In genomic region chr1:93401191-93402052, GRCm38 (mm10) we compare ENCODE assay signal across 7 mouse cellular contexts. TPM values are rescaled to one million over a fixed set of nuclear protein-coding genes. Genes with fewer than 3 reads are reported as not detected.
DNase-seq lines count a peak whose midpoint lies in the region; ATAC-seq lines count a peak whose summit lies in the region.

No protein-coding gene starts in this region.

- peak overlapping the region; percentile 23; the same call in 1 of the 2 replicates for H3K9ac ChIP-seq in intestine, embryonic 14.5 days (ENCODE audit: low read length)

- intact Hi-C loops in left cerebral cortex, postnatal 14 days (cut with DNase I): no loop called here

- peak overlapping the region; percentile 53 for H3K4me3 ChIP-seq in embryonic facial prominence, embryonic 10.5 days
- H3K4me3 ChIP-seq in intestine, embryonic 14.5 days (ENCODE audit: low read depth, low read length): peak overlapping the region; percentile 24

- H3K4me2 ChIP-seq in intestine, embryonic 14.5 days (ENCODE audit: low read length): peak overlapping the region; percentile 52

- peaks cover 27% of the 10 kb centered on the region for H3K27me3 ChIP-seq in embryonic facial prominence, embryonic 10.5 days (replicated peaks; ENCODE audit: low read depth, poor library complexity, severe bottlenecking)
- no peaks in the 10 kb centered on the region for H3K27me3 ChIP-seq in intestine, embryonic 14.5 days (replicated peaks; ENCODE audit: control insufficient read depth, insufficient read depth, low read length)
- no peaks in the 10 kb centered on the region for H3K27me3 ChIP-seq in splenic B cell, adult 2 months (ENCODE audit: control insufficient read depth, insufficient read depth, low read length, poor library complexity, severe bottlenecking)

- H3K36me3 ChIP-seq in embryonic facial prominence, embryonic 10.5 days (replicated peaks): peaks cover 17% of the 10 kb centered on the region
- peaks cover 14% of the 10 kb centered on the region for H3K36me3 ChIP-seq in intestine, embryonic 14.5 days (ENCODE audit: control insufficient read depth, insufficient read depth, low read length)
- peaks cover under 1% of the 10 kb centered on the region; the same call in 1 of the 2 replicates for H3K36me3 ChIP-seq in splenic B cell, adult 2 months (ENCODE audit: control insufficient read depth, insufficient read depth, low read length, poor library complexity, severe bottlenecking)

- H3K4me1 ChIP-seq in embryonic facial prominence, embryonic 10.5 days: peaks cover 11% of the 10 kb centered on the region
- H3K4me1 ChIP-seq in intestine, embryonic 14.5 days (replicated peaks; ENCODE audit: control insufficient read depth, insufficient read depth, low read length): 0 out of 2 replicates have a peak, but pooled peaks cover 4% of the 10 kb centered on the region

- 21% methylated on average over 38 of the region's 38 CpGs for WGBS in embryonic facial prominence, embryonic 10.5 days
- WGBS in intestine, embryonic 14.5 days: 17% methylated on average over 37 of the region's 38 CpGs

- peak; percentile 2 for DNase-seq in thymus, postnatal 25 days
- DNase-seq in thymus, postnatal 0 days (ENCODE audit: low spot score): no peak
- DNase-seq in embryonic facial prominence, embryonic 10.5 days (ENCODE audit: low spot score): peak; percentile 42
- peak; percentile 54 for DNase-seq in intestine, embryonic 14.5 days (ENCODE audit: low spot score)
- peak; percentile 32 to 46 for DNase-seq in lung, postnatal 4 days
- peak; percentile 79 for DNase-seq in splenic B cell, adult 2 months (ENCODE audit: low read depth, low spot score)
- no peak for DNase-seq in left cerebral cortex, postnatal 14 days (ENCODE audit: low spot score in 2 of 2)

- ATAC-seq in intestine, embryonic 14.5 days (replicated peaks; ENCODE audit: low FRiP score, low TSS enrichment, low read depth): peak; percentile 41; the same call in 1 of the 2 replicates

- H3K9me3 ChIP-seq in embryonic facial prominence, embryonic 10.5 days: no peaks in the 10 kb centered on the region
- H3K9me3 ChIP-seq in intestine, embryonic 14.5 days (ENCODE audit: control insufficient read depth, low read length): no peaks in the 10 kb centered on the region

- H3K27ac ChIP-seq in embryonic facial prominence, embryonic 10.5 days (replicated peaks): 0 out of 2 replicates have a peak overlapping the region, but pooled peaks have one; percentile 26
- H3K27ac ChIP-seq in intestine, embryonic 14.5 days (ENCODE audit: low read depth): no peak overlapping the region

RNA-seq across cellular contexts. Expression of gene Ano7, which starts 27.7 kb away (rescaled TPM):
- 0.13 and 0.23 TPM in 2 replicates for polyA plus RNA-seq in thymus, postnatal 0 days (2015; fragmentation: Nextera tagmentation; extraction: Ambion mirVana)
- 0.14 and 0.84 TPM in 2 replicates for polyA plus RNA-seq in embryonic facial prominence, embryonic 10.5 days (2016; fragmentation: Nextera tagmentation; extraction: Ambion mirVana)
- 0.87 and 0.92 TPM in 2 replicates for polyA plus RNA-seq in intestine, embryonic 14.5 days (2014; fragmentation: Nextera tagmentation; extraction: Ambion mirVana)
- total RNA-seq in left cerebral cortex, postnatal 14 days (2021): under 1 TPM; 0.11 to 0.63 TPM

RNA-seq across cellular contexts. Expression of gene Pask, which starts 58.1 kb away (rescaled TPM):
- polyA plus RNA-seq in thymus, postnatal 0 days (2015; fragmentation: Nextera tagmentation; extraction: Ambion mirVana): 7.3 and 8.6 TPM in 2 replicates
- 30.9 and 31.1 TPM in 2 replicates for polyA plus RNA-seq in embryonic facial prominence, embryonic 10.5 days (2016; fragmentation: Nextera tagmentation; extraction: Ambion mirVana)
- 13.2 and 15.4 TPM in 2 replicates for polyA plus RNA-seq in intestine, embryonic 14.5 days (2014; fragmentation: Nextera tagmentation; extraction: Ambion mirVana)
- 1 to 10 TPM; 5.9 to 7.5 TPM for total RNA-seq in left cerebral cortex, postnatal 14 days (2021)

RNA-seq across cellular contexts. Expression of gene Ppp1r7, which starts 58.8 kb away (rescaled TPM):
- 59.0 and 63.3 TPM in 2 replicates for polyA plus RNA-seq in thymus, postnatal 0 days (2015; fragmentation: Nextera tagmentation; extraction: Ambion mirVana)
- polyA plus RNA-seq in embryonic facial prominence, embryonic 10.5 days (2016; fragmentation: Nextera tagmentation; extraction: Ambion mirVana): 78.8 and 84.4 TPM in 2 replicates
- 57.8 and 67.2 TPM in 2 replicates for polyA plus RNA-seq in intestine, embryonic 14.5 days (2014; fragmentation: Nextera tagmentation; extraction: Ambion mirVana)
- total RNA-seq in left cerebral cortex, postnatal 14 days (2021): 10 to 100 TPM; 88.7 to 98.5 TPM

Comparison
In these comparisons a context has a peak if more than half of its experiments do, and no peak if none do; other contexts are left out.
1. DNase-seq: peak in thymus, postnatal 25 days (single experiment), embryonic facial prominence, embryonic 10.5 days (single experiment), intestine, embryonic 14.5 days (single experiment), lung, postnatal 4 days (2 of 2) and splenic B cell, adult 2 months (single experiment); none in thymus, postnatal 0 days (single experiment) and left cerebral cortex, postnatal 14 days (0 of 2).